Mouse (Mus musculus) testis, postnatal 14 days (tissue): ENCODE results near the gene Mrm1.
A peak's percentile ranks its signal among the peaks of the same experiment; 100 is the strongest.

Experiments
- DNase-seq: peaks from one replicate; pipeline ENCODE4 v3.0.0; 2021; ENCODE audit warnings: low spot score

The Mrm1 gene

GRCm38 (mm10) chr11:84813724-84814510 lies 5.4 kb downstream of the Mrm1 start:
- peak; percentile 60 for DNase-seq

- no peak for DNase-seq
These were observed 14.9 kb downstream of the Mrm1 start for GRCm38 (mm10) chr11:84804373-84804772.

GRCm38 (mm10) chr11:84797627-84798353 lies 21.5 kb downstream of the Mrm1 start:
- peak; percentile 76 for DNase-seq

GRCm38 (mm10) chr11:84797026-84797425 lies 22.3 kb downstream of the Mrm1 start:
- no peak for DNase-seq

- DNase-seq: peak; percentile 75
These were observed 24.7 kb downstream of the Mrm1 start for GRCm38 (mm10) chr11:84794496-84795113.

- no peak for DNase-seq
These were observed 25.8 kb downstream of the Mrm1 start for GRCm38 (mm10) chr11:84793545-84793944.

GRCm38 (mm10) chr11:84790383-84790782 lies 28.9 kb downstream of the Mrm1 start:
- no peak for DNase-seq

GRCm38 (mm10) chr11:84780143-84780870 lies 39.0 kb downstream of the Mrm1 start:
- DNase-seq: no peak

- DNase-seq: no peak
These were observed 43.8 kb downstream of the Mrm1 start for GRCm38 (mm10) chr11:84775560-84775959.

- no peak for DNase-seq
These were observed 44.3 kb downstream of the Mrm1 start for GRCm38 (mm10) chr11:84774870-84775514.

- DNase-seq: no peak
These were observed 51.4 kb downstream of the Mrm1 start for GRCm38 (mm10) chr11:84767898-84768297.

GRCm38 (mm10) chr11:84765125-84765524 lies 54.2 kb downstream of the Mrm1 start:
- DNase-seq: no peak

- DNase-seq: peak; percentile 8
These were observed 54.8 kb downstream of the Mrm1 start for GRCm38 (mm10) chr11:84764527-84764961.

GRCm38 (mm10) chr11:84764116-84764515 lies 55.2 kb downstream of the Mrm1 start:
- no peak for DNase-seq
